Mouse (Mus musculus) hindlimb bud, embryonic 11.5 days (tissue): ENCODE results near the gene Gtf2ird2.
A peak's percentile ranks its signal among the peaks of the same experiment; 100 is the strongest.

Source experiments
- DNase-seq: peaks from one replicate; pipeline ENCODE4 v3.0.0-alpha.2; 2012; ENCODE audit warnings: low read depth, low spot score; ENCODE audit errors: extremely low spot score

Gtf2ird2 gene

GRCm38 (mm10) chr5:134183880-134184808, at the start of gene Gtf2ird2:
Gene Gtf2ird2, plus strand, starts transcription at chr5:134184019.
- peak; percentile 91 for DNase-seq

- no peak for DNase-seq
Measured at GRCm38 (mm10) chr5:134136022-134136421, 47.8 kb upstream of the Gtf2ird2 start.

GRCm38 (mm10) chr5:134137933-134138332, 45.9 kb upstream of the Gtf2ird2 start:
- no peak for DNase-seq

GRCm38 (mm10) chr5:134139429-134139828, 44.4 kb upstream of the Gtf2ird2 start:
- DNase-seq: no peak

GRCm38 (mm10) chr5:134141236-134141635, 42.6 kb upstream of the Gtf2ird2 start:
- DNase-seq: no peak

GRCm38 (mm10) chr5:134142381-134142780, 41.4 kb upstream of the Gtf2ird2 start:
- no peak for DNase-seq

- no peak for DNase-seq
Measured at GRCm38 (mm10) chr5:134144986-134145385, 38.8 kb upstream of the Gtf2ird2 start.

- no peak for DNase-seq
Measured at GRCm38 (mm10) chr5:134147194-134147753, 36.5 kb upstream of the Gtf2ird2 start.

- DNase-seq: no peak
Measured at GRCm38 (mm10) chr5:134148153-134148552, 35.7 kb upstream of the Gtf2ird2 start.

GRCm38 (mm10) chr5:134151895-134152294, 31.9 kb upstream of the Gtf2ird2 start:
- no peak for DNase-seq

- DNase-seq: no peak
Measured at GRCm38 (mm10) chr5:134155916-134156466, 27.8 kb upstream of the Gtf2ird2 start.

GRCm38 (mm10) chr5:134164688-134165087, 19.1 kb upstream of the Gtf2ird2 start:
- DNase-seq: no peak

- no peak for DNase-seq
Measured at GRCm38 (mm10) chr5:134166642-134167041, 17.2 kb upstream of the Gtf2ird2 start.

GRCm38 (mm10) chr5:134168033-134168432, 15.8 kb upstream of the Gtf2ird2 start:
- DNase-seq: no peak

- no peak for DNase-seq
Measured at GRCm38 (mm10) chr5:134169231-134169630, 14.6 kb upstream of the Gtf2ird2 start.

- no peak for DNase-seq
Measured at GRCm38 (mm10) chr5:134170167-134170566, 13.7 kb upstream of the Gtf2ird2 start.

GRCm38 (mm10) chr5:134173206-134173605, 10.6 kb upstream of the Gtf2ird2 start:
- DNase-seq: no peak

GRCm38 (mm10) chr5:134175696-134176095, 8.1 kb upstream of the Gtf2ird2 start:
- no peak for DNase-seq

GRCm38 (mm10) chr5:134176169-134176881, 7.5 kb upstream of the Gtf2ird2 start, which contains the start of gene Rcc1l:
Gene Rcc1l, minus strand, starts transcription at chr5:134176774.
- DNase-seq: peak; percentile 60

- no peak for DNase-seq
Measured at GRCm38 (mm10) chr5:134178536-134178935, 5.3 kb upstream of the Gtf2ird2 start.

- DNase-seq: peak; percentile 83
Measured at GRCm38 (mm10) chr5:134179871-134180270, 3.9 kb upstream of the Gtf2ird2 start.
